Mouse (Mus musculus) myocyte (in vitro differentiated cells): ENCODE results near the gene Gga2.

Source experiments
- CEBPB ChIP-seq: IDR thresholded peaks from 2 replicates; pipeline ENCODE4 v1.6.1; 2011; ENCODE audit warnings: mild to moderate bottlenecking, moderate library complexity; ENCODE audit not compliant: poor library complexity, insufficient read depth, severe bottlenecking
- E2F4 ChIP-seq: IDR thresholded peaks from one replicate; pipeline ENCODE4 v1.6.1; 2011; ENCODE audit warnings: mild to moderate bottlenecking, control low read depth, moderate library complexity; ENCODE audit not compliant: insufficient read depth
- MAX ChIP-seq: IDR thresholded peaks from one replicate; pipeline ENCODE4 v1.6.1; 2011; ENCODE audit warnings: low read depth, mild to moderate bottlenecking, control low read depth
- MYOD1 ChIP-seq, 3 experiments: IDR thresholded peaks; one replicate each; pipeline ENCODE4 v1.6.1; 2011; ENCODE audit warnings: control low read depth in 2 of 3, low read depth in 2 of 3, mild to moderate bottlenecking in 2 of 3, moderate library complexity in 1 of 3; ENCODE audit not compliant: insufficient read length in 2 of 3, control insufficient read depth in 1 of 3
- MYOG ChIP-seq, 3 experiments: IDR thresholded peaks; one replicate each; pipeline ENCODE4 v1.6.1; 2011; ENCODE audit warnings: control low read depth in 2 of 3, low read depth in 2 of 3, mild to moderate bottlenecking in 2 of 3; ENCODE audit not compliant: insufficient read length in 2 of 3, control insufficient read depth in 1 of 3, insufficient read depth in 1 of 3
- POLR2A ChIP-seq: IDR thresholded peaks from one replicate; pipeline ENCODE4 v1.6.1; 2011; ENCODE audit warnings: low read depth, mild to moderate bottlenecking, control low read depth, moderate library complexity; ENCODE audit not compliant: insufficient read length
- POLR2AphosphoS2 ChIP-seq: IDR thresholded peaks from one replicate; pipeline ENCODE4 v1.6.1; 2011; ENCODE audit warnings: low read depth, control low read depth; ENCODE audit not compliant: insufficient read length
- REST ChIP-seq: IDR thresholded peaks from one replicate; pipeline ENCODE4 v1.6.1; 2011; ENCODE audit warnings: mild to moderate bottlenecking, control low read depth, moderate library complexity; ENCODE audit not compliant: insufficient read depth, insufficient read length
- SRF ChIP-seq: IDR thresholded peaks from one replicate; pipeline ENCODE4 v1.6.1; 2011; ENCODE audit warnings: low read depth; ENCODE audit not compliant: control insufficient read depth, insufficient read length
- TCF3 ChIP-seq: IDR thresholded peaks from one replicate; pipeline ENCODE4 v1.6.1; 2011; ENCODE audit warnings: low read depth, control low read depth; ENCODE audit not compliant: insufficient read length
- USF1 ChIP-seq: IDR thresholded peaks from one replicate; pipeline ENCODE4 v1.6.1; 2011; ENCODE audit warnings: low read depth, mild to moderate bottlenecking, control low read depth, moderate library complexity

- TF ChIP-seq USF1 = no peak
- TF ChIP-seq POLR2A = no peak
- TF ChIP-seq POLR2AphosphoS2 = no peak
- TF ChIP-seq MAX = no peak
- TF ChIP-seq E2F4 = no peak
- TF ChIP-seq SRF = no peak
- peak in 2 of 3 experiments; percentile 78 to 80 for TF ChIP-seq MYOD1 (IDR thresholded peaks at IDR 0.05; ENCODE audit: control insufficient read depth in 1 of 3, insufficient read length in 2 of 3, low read depth in 2 of 3)
- no peak for TF ChIP-seq REST
- no peak for TF ChIP-seq CEBPB
- peak in 1 of 3 experiments; percentile 33 for TF ChIP-seq MYOG (IDR thresholded peaks at IDR 0.05; ENCODE audit: control insufficient read depth in 1 of 3, insufficient read depth in 1 of 3, insufficient read length in 2 of 3, low read depth in 2 of 3)
- no peak for TF ChIP-seq TCF3
Measured at GRCm38 (mm10) chr7:122015105-122015504, 5.9 kb downstream of the Gga2 start.
